Mouse (Mus musculus): ENCODE measurements at regions not wholly inside any gene's neighbourhood (a gene's known extent, or its start where the extent isn't known, plus 50 kb on each side); places are given as distances from the start of the nearest gene placed in this dataset.

GRCm38 (mm10) chr12:12814693-12815092 is 127.0 kb downstream of the Mycn start:
- no peak for DNase-seq

DNA sequence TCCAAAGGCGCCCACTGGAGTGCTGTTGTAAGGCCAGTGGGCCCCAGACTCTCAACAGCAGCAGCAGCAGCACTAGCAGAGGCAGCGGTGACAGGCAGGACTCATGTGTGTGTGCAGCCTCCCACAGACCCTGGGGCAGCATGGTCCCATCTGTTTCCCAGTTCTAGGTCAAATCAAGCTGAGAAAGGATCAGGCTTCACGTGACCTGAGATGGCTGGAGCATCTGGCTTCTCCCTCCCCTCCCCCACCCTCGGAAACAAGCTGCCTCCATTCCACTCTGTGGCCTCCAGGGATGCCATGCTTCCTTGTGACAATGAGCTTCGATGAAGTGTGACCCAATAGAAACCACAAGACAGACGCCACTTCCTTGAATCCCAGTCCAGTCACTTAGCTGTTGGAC is 128.8 kb downstream of the Mycn start:
- DNase-seq: no peak

DNA sequence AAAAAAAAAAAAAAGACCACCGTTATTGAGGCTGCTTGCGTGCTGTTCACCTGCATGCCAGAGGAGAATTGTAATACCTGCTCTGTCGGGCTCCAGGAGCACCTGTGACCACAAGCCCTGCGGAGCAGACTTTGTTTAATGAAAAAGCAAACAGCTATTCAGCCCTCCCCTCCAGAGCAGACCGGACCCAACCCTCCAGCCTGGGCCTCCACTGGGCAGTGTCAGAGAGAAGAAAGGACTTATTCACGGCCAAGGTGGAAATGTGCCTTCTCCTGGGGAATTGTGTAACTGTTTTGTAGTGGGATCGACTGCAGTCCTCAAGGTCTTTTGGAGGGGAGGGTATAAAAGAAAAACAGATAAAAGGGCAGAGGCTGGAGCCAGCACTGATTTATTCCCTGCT is 130.8 kb downstream of the Mycn start:
- DNase-seq: peak; percentile 19

- DNase-seq: peak; percentile 83
These were observed 131.4 kb downstream of the Mycn start for GRCm38 (mm10) chr12:12810159-12810885.

GRCm38 (mm10) chr12:12808120-12808519 is 133.6 kb downstream of the Mycn start:
- no peak for DNase-seq

DNA sequence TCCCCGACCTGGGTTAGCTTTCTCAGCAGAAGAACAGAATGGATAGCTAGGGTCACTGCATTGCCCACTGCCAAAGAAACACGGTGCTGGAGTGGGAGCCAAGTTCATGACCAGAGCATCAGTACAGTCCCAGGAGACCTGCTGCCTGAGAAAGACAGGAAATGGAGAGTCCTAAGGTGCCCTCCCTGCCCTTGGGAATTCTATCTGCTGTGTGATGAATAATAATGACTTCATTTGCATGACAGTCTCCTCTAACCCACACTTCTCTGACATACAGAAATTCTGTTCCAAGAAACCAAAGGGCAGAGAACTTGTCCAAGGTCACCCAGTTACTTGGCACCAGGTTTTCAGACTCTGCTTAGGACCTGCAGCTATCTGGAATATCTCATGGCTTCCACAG is 138.1 kb downstream of the Mycn start:
- no peak for DNase-seq

DNA sequence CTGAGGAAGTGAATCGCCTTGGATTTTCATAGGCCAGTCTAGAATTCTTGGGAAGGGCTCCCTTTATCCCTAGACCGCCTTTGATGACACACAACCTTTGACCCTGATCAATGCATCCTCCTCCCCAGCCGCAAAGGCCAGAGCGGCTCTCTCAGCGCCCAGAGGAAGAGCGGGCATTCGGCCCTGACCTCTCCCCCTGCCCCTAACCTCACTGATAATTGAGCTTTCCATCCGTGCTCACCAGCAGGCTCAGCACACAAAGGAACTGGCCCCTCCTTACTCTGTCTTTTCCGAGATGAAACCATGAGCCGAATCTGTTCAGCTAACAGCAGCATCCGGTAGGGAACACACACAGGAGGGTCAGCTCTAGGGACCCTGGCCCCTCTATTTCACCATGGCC is 139.3 kb downstream of the Mycn start:
- no peak for DNase-seq

- DNase-seq: no peak
These were observed 140.0 kb downstream of the Mycn start for GRCm38 (mm10) chr12:12801700-12802099.

- no peak for DNase-seq
These were observed 141.6 kb downstream of the Mycn start for GRCm38 (mm10) chr12:12800120-12800519.

DNA sequence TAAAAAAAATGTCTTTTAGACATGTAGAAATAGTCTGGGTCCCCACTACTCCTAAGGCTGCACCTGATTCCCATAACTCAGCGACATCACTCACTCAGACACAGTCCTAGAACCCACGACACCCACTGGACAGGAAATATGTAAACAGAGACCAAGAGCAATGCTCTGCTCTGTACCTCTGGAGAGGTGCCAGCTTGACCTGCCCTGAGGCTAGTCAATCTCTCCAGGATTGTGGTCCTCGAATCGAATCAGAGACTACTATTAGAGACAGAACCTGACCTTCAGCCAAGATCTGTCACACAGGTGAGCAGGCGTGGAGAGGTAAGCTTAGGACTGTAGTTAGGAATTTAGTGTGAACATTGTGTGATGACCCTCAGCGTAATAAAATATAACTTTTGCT is 152.7 kb downstream of the Mycn start:
- no peak for DNase-seq

GRCm38 (mm10) chr12:12788263-12788852 is 153.4 kb downstream of the Mycn start:
- no peak for DNase-seq

DNA sequence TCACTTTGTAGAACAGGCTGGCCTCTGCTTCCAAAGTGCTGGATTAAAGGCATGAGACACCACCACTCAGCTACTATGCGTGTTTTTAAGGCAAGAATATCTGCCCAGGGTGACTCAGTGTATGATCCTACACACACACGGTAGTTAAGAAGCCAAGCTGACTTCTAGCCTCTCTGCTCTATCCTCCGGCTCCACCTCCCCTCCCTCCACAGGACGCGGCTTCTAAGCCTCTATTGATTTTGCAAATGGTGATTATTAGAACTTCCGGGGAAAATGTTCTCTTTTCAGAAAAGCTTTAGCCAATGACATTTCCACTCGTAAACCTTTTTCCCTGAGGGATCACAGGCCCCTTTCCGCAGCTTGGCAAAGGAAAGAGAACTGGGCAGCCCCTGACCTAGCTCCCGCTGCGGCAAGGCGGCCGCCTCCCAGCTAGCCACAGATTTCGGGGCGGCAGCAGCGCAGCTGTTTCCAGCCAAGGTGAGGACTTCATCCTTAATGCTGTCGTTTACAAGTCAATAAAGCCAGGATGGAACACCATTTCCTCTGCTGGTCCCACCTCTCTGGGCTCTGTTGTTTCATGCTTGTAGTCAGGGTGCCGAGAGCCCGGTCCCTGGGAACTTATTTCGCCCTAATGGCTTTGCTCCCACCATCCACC is 154.0 kb downstream of the Mycn start:
- no peak for DNase-seq

GRCm38 (mm10) chr12:12787161-12787560 is 154.6 kb downstream of the Mycn start:
- no peak for DNase-seq

GRCm38 (mm10) chr12:12783699-12784605 is 157.8 kb downstream of the Mycn start:
- DNase-seq: no peak

- DNase-seq: no peak
These were observed 160.2 kb downstream of the Mycn start for GRCm38 (mm10) chr12:12781526-12781925.

- DNase-seq: no peak
These were observed 163.0 kb downstream of the Mycn start for GRCm38 (mm10) chr12:12778563-12779256.

DNA sequence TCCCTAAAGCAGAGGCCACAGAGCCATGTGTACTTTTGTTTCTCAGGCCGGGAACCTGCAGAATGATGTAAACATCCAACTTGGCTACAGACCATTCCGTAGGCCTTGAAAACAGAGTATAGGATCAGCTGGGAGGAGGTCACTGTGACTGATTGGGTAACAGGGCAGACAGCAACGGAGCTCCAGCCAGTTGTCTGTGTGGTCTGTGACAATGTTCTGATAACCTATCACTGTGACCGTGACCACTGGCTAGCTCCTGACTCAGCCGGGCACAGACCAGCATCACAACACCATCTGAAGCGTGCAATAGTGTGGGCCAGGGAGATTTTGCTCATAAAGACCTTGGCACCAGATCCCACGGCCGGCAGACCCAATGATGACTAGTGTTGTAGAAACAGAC is 164.3 kb downstream of the Mycn start:
- no peak for DNase-seq

GRCm38 (mm10) chr12:12776783-12777182 is 164.9 kb downstream of the Mycn start:
- no peak for DNase-seq

- no peak for DNase-seq
These were observed 170.7 kb downstream of the Mycn start for GRCm38 (mm10) chr12:12770970-12771369.

GRCm38 (mm10) chr12:12766510-12767304 is 175.0 kb downstream of the Mycn start:
- DNase-seq: no peak

- no peak for DNase-seq
These were observed 176.1 kb downstream of the Mycn start for GRCm38 (mm10) chr12:12765490-12766058.

Measured in kidney, postnatal 14 days (tissue).